Mouse (Mus musculus): ENCODE measurements around the gene Atp2a3. TPM values are rescaled to one million over a fixed set of nuclear protein-coding genes. Genes with fewer than 3 reads are reported as not detected.

Gene Atp2a3
- polyA plus RNA-seq, 1 experiment from 2014 or later: 0.43 TPM

DNA sequence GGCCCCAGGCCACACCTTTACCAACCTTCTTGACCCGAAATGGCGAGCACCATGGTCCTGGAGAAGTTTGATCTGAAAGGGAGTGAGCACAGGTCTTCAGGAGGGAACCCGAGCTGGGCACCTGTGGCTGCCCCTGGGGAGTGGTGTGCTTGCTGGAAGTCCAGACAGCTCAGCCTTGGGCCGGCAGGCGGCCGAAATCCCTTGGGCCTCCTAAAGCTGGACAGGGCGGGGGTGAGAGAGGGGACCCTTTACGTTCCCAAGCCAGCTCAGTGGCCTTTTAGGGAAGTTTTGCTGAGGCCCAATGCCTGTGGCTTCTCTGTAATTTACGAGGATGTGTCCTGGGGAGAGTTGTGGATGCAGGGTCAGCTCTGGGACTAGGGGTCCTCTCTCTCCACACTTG lies 29.7 kb downstream of the Atp2a3 start:
- ATAC-seq (no peak), DNase-seq (ENCODE audit: low spot score) (no peak)
- H3K4me2 ChIP-seq (ENCODE audit: low read length): no peak overlapping the region
- H3K27me3 ChIP-seq (replicated peaks; ENCODE audit: control insufficient read depth, insufficient read depth, low read length): no peaks in the 10 kb centered on the region
- no peak overlapping the region for H3K9ac ChIP-seq (ENCODE audit: low read length)
- H3K27ac ChIP-seq (ENCODE audit: low read depth, low read length): no peak overlapping the region
- no peaks in the 10 kb centered on the region for H3K36me3 ChIP-seq (ENCODE audit: control insufficient read depth, insufficient read depth, low read length)
- H3K4me3 ChIP-seq (ENCODE audit: low read depth, low read length): no peak overlapping the region
- no peaks in the 10 kb centered on the region for H3K4me1 ChIP-seq (ENCODE audit: control insufficient read depth, insufficient read depth, low read length)
- 80% methylated on average over 9 of the region's 9 CpGs for WGBS
- no peaks in the 10 kb centered on the region for H3K9me3 ChIP-seq (replicated peaks; ENCODE audit: control insufficient read depth, low read length)

DNA sequence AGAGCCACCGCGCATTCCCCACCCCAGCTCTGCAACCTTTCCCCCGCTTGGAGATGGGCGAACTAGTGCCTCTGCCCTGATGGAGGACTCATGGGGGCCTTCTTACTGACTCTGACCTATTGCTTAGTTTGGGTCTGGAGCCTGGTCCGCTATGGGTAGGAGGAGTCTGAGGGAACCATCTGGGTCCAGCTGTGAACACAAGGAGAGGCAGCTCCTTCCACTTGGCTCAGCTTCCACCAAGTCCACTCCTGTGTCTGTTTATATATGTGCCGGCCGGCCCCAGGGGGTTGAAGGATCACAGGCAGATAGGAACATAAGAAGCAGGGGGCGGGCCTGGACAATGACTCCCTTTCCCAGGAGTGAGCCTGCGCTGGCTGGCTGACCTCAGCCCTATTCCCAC lies 31.0 kb downstream of the Atp2a3 start:
- no peaks in the 10 kb centered on the region for H3K4me1 ChIP-seq (ENCODE audit: control insufficient read depth, insufficient read depth, low read length)
- no peaks in the 10 kb centered on the region for H3K9me3 ChIP-seq (replicated peaks; ENCODE audit: control insufficient read depth, low read length)
- H3K4me3 ChIP-seq (ENCODE audit: low read depth, low read length): no peak overlapping the region
- H3K27me3 ChIP-seq (replicated peaks; ENCODE audit: control insufficient read depth, insufficient read depth, low read length): no peaks in the 10 kb centered on the region
- no peak overlapping the region for H3K27ac ChIP-seq (ENCODE audit: low read depth, low read length)
- ATAC-seq: no peak
- no peak overlapping the region for H3K4me2 ChIP-seq (ENCODE audit: low read length)
- 71% methylated on average over 9 of the region's 9 CpGs for WGBS
- no peak for DNase-seq (ENCODE audit: low spot score)
- H3K36me3 ChIP-seq (ENCODE audit: control insufficient read depth, insufficient read depth, low read length): no peaks in the 10 kb centered on the region
- H3K9ac ChIP-seq (ENCODE audit: low read length): no peak overlapping the region

DNA sequence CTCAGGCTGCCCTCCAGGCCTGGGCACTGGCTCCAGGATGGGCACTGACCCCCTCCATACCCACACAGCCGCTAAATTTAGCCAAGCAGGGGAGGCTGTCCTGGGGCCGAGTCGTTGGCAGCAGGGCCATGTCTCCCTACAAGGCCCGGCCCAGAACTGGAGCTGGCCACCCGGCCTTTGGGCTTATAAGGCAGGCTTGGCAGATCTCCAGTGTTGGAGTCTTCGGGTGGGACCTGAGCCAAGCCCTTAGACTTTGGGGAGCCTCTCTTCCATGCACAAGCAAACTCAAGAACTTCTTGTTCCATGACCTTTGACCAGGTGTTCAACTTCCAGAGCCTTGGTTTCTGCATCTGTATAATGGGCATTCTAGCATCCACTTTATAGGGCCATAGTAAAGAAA lies 35.4 kb downstream of the Atp2a3 start:
- Histone ChIP-seq H3K27ac (ENCODE audit: low read depth, low read length) (no peak overlapping the region), H3K4me2 (ENCODE audit: low read length) (no peak overlapping the region), H3K4me1 (ENCODE audit: control insufficient read depth, insufficient read depth, low read length) (no peaks in the 10 kb centered on the region), H3K36me3 (ENCODE audit: control insufficient read depth, insufficient read depth, low read length) (no peaks in the 10 kb centered on the region), H3K9me3 (replicated peaks; ENCODE audit: control insufficient read depth, low read length) (no peaks in the 10 kb centered on the region), H3K9ac (ENCODE audit: low read length) (no peak overlapping the region), H3K27me3 (replicated peaks; ENCODE audit: control insufficient read depth, insufficient read depth, low read length) (no peaks in the 10 kb centered on the region), H3K4me3 (ENCODE audit: low read depth, low read length) (no peak overlapping the region)
- ATAC-seq (no peak), DNase-seq (ENCODE audit: low spot score) (no peak)
- 92% methylated on average over 6 of the region's 6 CpGs for WGBS

DNA sequence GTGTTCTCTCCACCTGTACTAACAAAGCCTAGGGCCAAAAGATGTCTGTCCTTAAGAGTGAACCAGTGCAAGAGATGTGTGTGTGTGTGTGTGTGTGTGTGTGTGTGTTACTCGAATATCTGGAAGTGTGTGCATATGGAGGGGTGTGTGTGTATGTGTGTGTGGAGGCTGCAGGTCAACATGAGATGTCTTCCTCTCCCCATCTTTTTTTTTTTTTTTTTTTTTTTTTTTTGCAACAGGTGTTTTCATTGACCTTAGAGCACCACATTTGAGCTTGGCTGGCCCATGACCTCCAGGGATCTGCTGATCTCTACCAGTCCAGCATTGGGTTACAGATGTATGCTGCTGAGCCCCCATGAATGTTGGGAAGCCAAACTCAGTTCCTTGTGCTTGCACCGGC lies 35.8 kb downstream of the Atp2a3 start:
- Histone ChIP-seq H3K27ac (ENCODE audit: low read depth, low read length) (no peak overlapping the region), H3K4me3 (ENCODE audit: low read depth, low read length) (no peak overlapping the region), H3K4me1 (ENCODE audit: control insufficient read depth, insufficient read depth, low read length) (no peaks in the 10 kb centered on the region), H3K9ac (ENCODE audit: low read length) (no peak overlapping the region), H3K36me3 (ENCODE audit: control insufficient read depth, insufficient read depth, low read length) (no peaks in the 10 kb centered on the region), H3K27me3 (replicated peaks; ENCODE audit: control insufficient read depth, insufficient read depth, low read length) (no peaks in the 10 kb centered on the region), H3K9me3 (replicated peaks; ENCODE audit: control insufficient read depth, low read length) (no peaks in the 10 kb centered on the region), H3K4me2 (ENCODE audit: low read length) (no peak overlapping the region)
- no peak for DNase-seq (ENCODE audit: low spot score)
- no peak for ATAC-seq
- whole genome bisulfite sequencing: 86% methylated on average over 2 of the region's 2 CpGs

DNA sequence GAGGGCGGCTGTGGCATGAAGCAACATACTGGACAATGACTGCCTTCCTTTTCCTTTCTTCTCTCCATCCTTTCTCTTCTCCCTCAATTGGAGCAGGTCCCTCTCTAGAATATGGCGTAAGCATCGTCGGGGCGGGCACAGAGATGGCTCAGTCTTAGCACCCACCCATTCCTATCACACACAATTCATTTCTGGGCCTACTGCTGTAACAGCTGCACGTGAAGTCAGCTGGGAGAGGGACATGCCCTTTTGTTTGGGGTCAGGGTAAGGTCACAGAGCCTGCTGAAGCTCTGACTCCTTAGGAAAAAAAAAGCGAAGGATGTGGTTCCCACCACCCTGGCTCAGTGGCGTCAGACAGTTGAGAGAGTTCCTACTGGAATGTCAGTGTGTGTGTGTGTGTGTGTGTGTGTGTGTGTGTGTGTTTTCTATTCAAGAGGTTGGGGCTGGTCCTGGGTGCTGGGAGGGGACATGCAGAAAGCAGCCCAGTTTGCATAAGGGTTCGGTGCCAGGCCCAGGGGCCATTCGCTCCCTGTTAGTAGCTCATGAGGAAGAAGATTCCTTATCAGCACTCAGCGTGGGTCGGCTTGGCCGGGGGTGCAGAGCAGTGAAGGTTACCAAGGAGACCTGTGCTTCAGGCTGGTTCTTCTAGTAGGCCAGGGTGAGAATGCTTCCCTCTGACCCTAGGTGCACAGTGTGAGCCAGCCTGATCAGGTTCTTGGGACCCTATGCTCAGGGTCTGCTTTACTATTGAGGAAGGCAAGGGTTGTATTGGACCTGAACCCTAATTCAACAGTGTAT lies 36.8 kb downstream of the Atp2a3 start:
- Histone ChIP-seq H3K9me3 (replicated peaks; ENCODE audit: control insufficient read depth, low read length) (no peaks in the 10 kb centered on the region), H3K9ac (ENCODE audit: low read length) (no peak overlapping the region), H3K4me2 (ENCODE audit: low read length) (no peak overlapping the region), H3K27me3 (replicated peaks; ENCODE audit: control insufficient read depth, insufficient read depth, low read length) (no peaks in the 10 kb centered on the region), H3K27ac (ENCODE audit: low read depth, low read length) (no peak overlapping the region), H3K4me3 (ENCODE audit: low read depth, low read length) (no peak overlapping the region), H3K36me3 (ENCODE audit: control insufficient read depth, insufficient read depth, low read length) (no peaks in the 10 kb centered on the region), H3K4me1 (ENCODE audit: control insufficient read depth, insufficient read depth, low read length) (no peaks in the 10 kb centered on the region)
- ATAC-seq (no peak), DNase-seq (ENCODE audit: low spot score) (no peak)
- WGBS: 80% methylated on average over 13 of the region's 13 CpGs

DNA sequence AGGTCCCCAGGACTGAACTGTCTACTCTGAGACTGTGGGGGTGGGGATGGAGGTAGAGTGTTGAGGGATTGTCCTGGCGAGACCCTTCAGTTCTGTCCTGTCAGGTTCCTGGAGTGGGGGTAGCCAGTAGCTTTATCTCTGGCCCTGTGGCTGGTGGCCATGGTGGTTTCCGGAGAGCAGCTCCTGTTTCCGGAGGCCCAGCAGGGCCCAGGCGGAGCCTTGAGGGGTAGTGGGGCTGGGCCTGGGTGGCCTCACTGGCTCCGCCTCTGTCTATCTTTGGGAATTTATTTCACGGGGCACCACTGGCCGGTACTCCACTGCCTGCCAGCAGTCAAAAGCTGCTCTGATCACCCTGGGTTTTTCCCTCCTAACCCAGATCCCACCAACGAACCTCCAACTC lies 37.8 kb downstream of the Atp2a3 start, which contains the start of gene P2rx1:
P2rx1 (plus strand) TSS at position 333 of the 400 bp plus-strand sequence.
- H3K9ac ChIP-seq (ENCODE audit: low read length): no peak within 1 kb of the TSS
- no peaks in the 10 kb centered on the region for H3K27me3 ChIP-seq (replicated peaks; ENCODE audit: control insufficient read depth, insufficient read depth, low read length)
- H3K9me3 ChIP-seq (replicated peaks; ENCODE audit: control insufficient read depth, low read length): no peaks in the 10 kb centered on the region
- no peak within 1 kb of the TSS for H3K4me3 ChIP-seq (ENCODE audit: low read depth, low read length)
- WGBS: 59% methylated on average over 8 of the region's 8 CpGs
- no peaks in the 10 kb centered on the region for H3K4me1 ChIP-seq (ENCODE audit: control insufficient read depth, insufficient read depth, low read length)
- DNase-seq (ENCODE audit: low spot score) (no peak), ATAC-seq (no peak)
- H3K4me2 ChIP-seq (ENCODE audit: low read length): no peak within 1 kb of the TSS
- no peaks in the 10 kb centered on the region for H3K36me3 ChIP-seq (ENCODE audit: control insufficient read depth, insufficient read depth, low read length)
- no peak within 1 kb of the TSS for H3K27ac ChIP-seq (ENCODE audit: low read depth, low read length)

DNA sequence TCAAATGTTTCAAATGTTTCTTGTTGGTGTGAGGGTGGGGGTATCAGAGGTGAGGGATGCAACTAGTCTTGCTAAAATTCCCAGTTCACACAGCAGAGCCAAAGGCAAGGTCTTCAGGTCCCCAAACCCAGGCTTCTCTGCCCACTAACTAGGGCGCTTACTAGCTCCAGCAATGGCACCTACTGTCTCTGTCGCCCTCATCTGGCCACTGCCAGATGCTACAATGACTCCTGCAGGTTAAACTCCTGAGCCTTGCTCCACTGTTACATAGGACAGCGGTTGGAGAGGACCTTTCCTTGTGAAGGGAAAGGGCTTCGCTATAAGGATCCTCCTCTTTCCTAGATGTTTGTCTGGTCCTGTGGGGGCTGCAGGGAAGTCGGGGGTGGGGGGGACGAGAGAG lies 40.1 kb downstream of the Atp2a3 start:
- ATAC-seq: no peak
- 12% methylated on average over 6 of the region's 6 CpGs for WGBS

DNA sequence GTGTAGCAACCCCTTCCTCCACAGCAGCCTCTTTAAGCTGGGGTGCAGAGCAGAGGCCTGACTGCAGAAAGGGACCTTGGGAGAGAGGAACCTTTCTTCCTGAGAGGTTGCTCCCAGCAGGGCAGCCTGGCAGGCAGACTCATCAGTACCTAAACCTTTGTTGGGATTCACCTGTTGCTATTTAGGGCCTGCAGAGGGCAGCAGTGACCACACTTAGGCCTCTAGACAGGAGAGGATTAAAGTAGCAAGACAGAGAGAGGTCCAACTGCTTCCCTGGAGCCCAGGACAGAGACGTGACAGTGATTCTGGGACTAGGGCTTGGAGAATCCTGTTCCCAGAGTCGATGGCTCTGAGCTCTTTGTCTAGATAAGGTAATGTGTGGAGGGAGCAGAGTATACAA lies 45.4 kb downstream of the Atp2a3 start:
- Histone ChIP-seq H3K4me3 (ENCODE audit: low read depth, low read length) (no peak overlapping the region), H3K9me3 (replicated peaks; ENCODE audit: control insufficient read depth, low read length) (no peaks in the 10 kb centered on the region), H3K4me1 (ENCODE audit: control insufficient read depth, insufficient read depth, low read length) (no peaks in the 10 kb centered on the region), H3K27ac (ENCODE audit: low read depth, low read length) (no peak overlapping the region), H3K36me3 (ENCODE audit: control insufficient read depth, insufficient read depth, low read length) (no peaks in the 10 kb centered on the region), H3K4me2 (ENCODE audit: low read length) (no peak overlapping the region), H3K27me3 (replicated peaks; ENCODE audit: control insufficient read depth, insufficient read depth, low read length) (no peaks in the 10 kb centered on the region), H3K9ac (ENCODE audit: low read length) (no peak overlapping the region)
- peak; percentile 74 for DNase-seq (ENCODE audit: low spot score)
- WGBS: 2% methylated on average over 2 of the region's 2 CpGs
- ATAC-seq: peak; percentile 42; the same call in 1 of the 2 replicates

More for the DNA sequence above, 40.1 kb downstream of the Atp2a3 start:
- no peak overlapping the region for H3K4me2 ChIP-seq (ENCODE audit: low read length)
- no peaks in the 10 kb centered on the region for H3K4me1 ChIP-seq (ENCODE audit: control insufficient read depth, insufficient read depth, low read length)
- DNase-seq (ENCODE audit: low spot score): peak; percentile 65
- H3K27ac ChIP-seq (ENCODE audit: low read depth, low read length): no peak overlapping the region
- H3K9me3 ChIP-seq (replicated peaks; ENCODE audit: control insufficient read depth, low read length): no peaks in the 10 kb centered on the region
- H3K36me3 ChIP-seq (ENCODE audit: control insufficient read depth, insufficient read depth, low read length): no peaks in the 10 kb centered on the region
- no peak overlapping the region for H3K4me3 ChIP-seq (ENCODE audit: low read depth, low read length)
- H3K27me3 ChIP-seq (replicated peaks; ENCODE audit: control insufficient read depth, insufficient read depth, low read length): no peaks in the 10 kb centered on the region
- H3K9ac ChIP-seq (ENCODE audit: low read length): no peak overlapping the region

DNA sequence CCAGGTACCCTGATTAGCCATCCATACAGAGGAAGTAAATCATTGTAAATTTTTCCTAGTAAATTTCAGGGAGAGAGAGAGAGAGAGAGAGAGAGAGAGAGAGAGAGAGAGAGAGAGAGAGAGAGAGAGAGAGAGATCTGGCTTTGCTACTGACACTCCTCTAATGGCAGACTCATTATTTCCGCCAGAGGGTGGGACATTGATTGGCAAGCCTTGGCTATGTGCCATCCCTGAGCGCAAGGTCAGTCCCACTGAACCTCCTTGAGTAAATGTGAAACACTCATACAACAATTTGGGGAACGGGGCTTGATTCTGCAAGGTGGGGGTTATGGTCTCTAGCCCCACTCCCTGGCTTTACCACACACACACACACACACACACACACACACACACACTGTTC lies 46.1 kb downstream of the Atp2a3 start:
- no peak overlapping the region for H3K4me2 ChIP-seq (ENCODE audit: low read length)
- no peaks in the 10 kb centered on the region for H3K9me3 ChIP-seq (replicated peaks; ENCODE audit: control insufficient read depth, low read length)
- ATAC-seq (0 out of 2 replicates have a peak, but pooled peaks have one; percentile 32), DNase-seq (ENCODE audit: low spot score) (peak; percentile 55)
- H3K36me3 ChIP-seq (ENCODE audit: control insufficient read depth, insufficient read depth, low read length): no peaks in the 10 kb centered on the region
- WGBS: 17% methylated on average over 3 of the region's 3 CpGs
- no peak overlapping the region for H3K9ac ChIP-seq (ENCODE audit: low read length)
- no peak overlapping the region for H3K4me3 ChIP-seq (ENCODE audit: low read depth, low read length)
- H3K27me3 ChIP-seq (replicated peaks; ENCODE audit: control insufficient read depth, insufficient read depth, low read length): no peaks in the 10 kb centered on the region
- H3K27ac ChIP-seq (ENCODE audit: low read depth, low read length): no peak overlapping the region
- no peaks in the 10 kb centered on the region for H3K4me1 ChIP-seq (ENCODE audit: control insufficient read depth, insufficient read depth, low read length)

Data from forebrain, embryonic 14.5 days (tissue).